Mouse (Mus musculus): ENCODE results near the gene Pnma5. TPM values are rescaled to one million over a fixed set of nuclear protein-coding genes. Genes with fewer than 3 reads are reported as not detected.

The Pnma5 gene
- polyA plus RNA-seq, 1 experiment from 2014 or later: not detected

- peaks cover 0 to 2% of the 10 kb centered on the region in 2 experiments; a peak in 1 of 4 replicates for H3K4me1 ChIP-seq (ENCODE audit: control insufficient read depth in 2 of 2, insufficient read depth in 2 of 2, low read length in 2 of 2)
- ATAC-seq (ENCODE audit: insufficient number of reproducible peaks, insufficient read depth, low FRiP score, low read depth): peak; percentile 77; the same call in 1 of the 2 replicates
- 20% methylated on average over 14 of the region's 14 CpGs for WGBS
- H3K36me3 ChIP-seq (ENCODE audit: control insufficient read depth, insufficient read depth, low read length): no peaks in the 10 kb centered on the region
- H3K27me3 ChIP-seq (ENCODE audit: control insufficient read depth, insufficient read depth, low read length): no peaks in the 10 kb centered on the region
- H3K4me2 ChIP-seq (ENCODE audit: low read length): peak overlapping the region; percentile 37
- no peak overlapping the region for H3K27ac ChIP-seq (replicated peaks in 1 of 2; ENCODE audit: control insufficient read depth in 1 of 2, insufficient read depth in 1 of 2, low read depth in 2 of 2, low read length in 2 of 2)
- no peak overlapping the region for H3K4me3 ChIP-seq (ENCODE audit: control insufficient read depth in 1 of 2, insufficient read depth in 1 of 2, low read depth in 1 of 2, low read length in 2 of 2)
- no peaks in the 10 kb centered on the region for H3K9me3 ChIP-seq (ENCODE audit: control insufficient read depth, low read length)
- H3K9ac ChIP-seq (ENCODE audit: low read length): no peak overlapping the region
Measured at GRCm38 (mm10) chrX:73053860-73054563, 17.1 kb upstream of the Pnma5 start.

- H3K27ac ChIP-seq (replicated peaks in 1 of 2; ENCODE audit: control insufficient read depth in 1 of 2, insufficient read depth in 1 of 2, low read depth in 2 of 2, low read length in 2 of 2): no peak overlapping the region
- H3K4me2 ChIP-seq (ENCODE audit: low read length): no peak overlapping the region
- H3K4me3 ChIP-seq (ENCODE audit: control insufficient read depth in 1 of 2, insufficient read depth in 1 of 2, low read depth in 1 of 2, low read length in 2 of 2): no peak overlapping the region
- no peak for ATAC-seq (ENCODE audit: insufficient number of reproducible peaks, insufficient read depth, low FRiP score, low read depth)
- H3K4me1 ChIP-seq (ENCODE audit: control insufficient read depth in 2 of 2, insufficient read depth in 2 of 2, low read length in 2 of 2): no peaks in the 10 kb centered on the region
- no peaks in the 10 kb centered on the region for H3K9me3 ChIP-seq (ENCODE audit: control insufficient read depth, low read length)
- H3K27me3 ChIP-seq (ENCODE audit: control insufficient read depth, insufficient read depth, low read length): no peaks in the 10 kb centered on the region; the same call in 1 of the 2 replicates
- 70% methylated on average over 12 of the region's 12 CpGs for WGBS
- no peaks in the 10 kb centered on the region for H3K36me3 ChIP-seq (ENCODE audit: control insufficient read depth, insufficient read depth, low read length)
- no peak overlapping the region for H3K9ac ChIP-seq (ENCODE audit: low read length)
Measured at GRCm38 (mm10) chrX:73039666-73040065, 2.8 kb upstream of the Pnma5 start.

- no peak for ATAC-seq (ENCODE audit: insufficient number of reproducible peaks, insufficient read depth, low FRiP score, low read depth)
- 79% methylated on average over 8 of the region's 8 CpGs for WGBS
Measured at GRCm38 (mm10) chrX:73038831-73039230, 1.9 kb upstream of the Pnma5 start.

GRCm38 (mm10) chrX:73012846-73013245 lies 24.1 kb downstream of the Pnma5 start:
- 56% methylated on average over 4 of the region's 4 CpGs for WGBS
- ATAC-seq (ENCODE audit: insufficient number of reproducible peaks, insufficient read depth, low FRiP score, low read depth): no peak
- Histone ChIP-seq H3K36me3 (ENCODE audit: control insufficient read depth, insufficient read depth, low read length) (no peaks in the 10 kb centered on the region), H3K4me3 (ENCODE audit: control insufficient read depth in 1 of 2, insufficient read depth in 1 of 2, low read depth in 1 of 2, low read length in 2 of 2) (no peak overlapping the region), H3K9ac (ENCODE audit: low read length) (no peak overlapping the region), H3K4me2 (ENCODE audit: low read length) (no peak overlapping the region), H3K27me3 (ENCODE audit: control insufficient read depth, insufficient read depth, low read length) (no peaks in the 10 kb centered on the region), H3K9me3 (ENCODE audit: control insufficient read depth, low read length) (no peaks in the 10 kb centered on the region), H3K27ac (replicated peaks in 1 of 2; ENCODE audit: control insufficient read depth in 1 of 2, insufficient read depth in 1 of 2, low read depth in 2 of 2, low read length in 2 of 2) (no peak overlapping the region), H3K4me1 (ENCODE audit: control insufficient read depth in 2 of 2, insufficient read depth in 2 of 2, low read length in 2 of 2) (no peaks in the 10 kb centered on the region)

More at GRCm38 (mm10) chrX:73038831-73039230, 1.9 kb upstream of the Pnma5 start:
- no peak overlapping the region for H3K27ac ChIP-seq (replicated peaks in 1 of 2; ENCODE audit: control insufficient read depth in 1 of 2, insufficient read depth in 1 of 2, low read depth in 2 of 2, low read length in 2 of 2)
- no peak overlapping the region for H3K4me2 ChIP-seq (ENCODE audit: low read length)
- no peaks in the 10 kb centered on the region; the same call in 1 of the 2 replicates for H3K27me3 ChIP-seq (ENCODE audit: control insufficient read depth, insufficient read depth, low read length)
- no peak overlapping the region for H3K9ac ChIP-seq (ENCODE audit: low read length)
- H3K4me3 ChIP-seq (ENCODE audit: control insufficient read depth in 1 of 2, insufficient read depth in 1 of 2, low read depth in 1 of 2, low read length in 2 of 2): no peak overlapping the region
- no peaks in the 10 kb centered on the region for H3K9me3 ChIP-seq (ENCODE audit: control insufficient read depth, low read length)
- H3K4me1 ChIP-seq (ENCODE audit: control insufficient read depth in 2 of 2, insufficient read depth in 2 of 2, low read length in 2 of 2): no peaks in the 10 kb centered on the region
- no peaks in the 10 kb centered on the region for H3K36me3 ChIP-seq (ENCODE audit: control insufficient read depth, insufficient read depth, low read length)

GRCm38 (mm10) chrX:73007597-73008479 lies 29.1 kb downstream of the Pnma5 start:
- Histone ChIP-seq H3K4me1 (ENCODE audit: control insufficient read depth in 2 of 2, insufficient read depth in 2 of 2, low read length in 2 of 2) (no peaks in the 10 kb centered on the region), H3K27ac (replicated peaks in 1 of 2; ENCODE audit: control insufficient read depth in 1 of 2, insufficient read depth in 1 of 2, low read depth in 2 of 2, low read length in 2 of 2) (peak overlapping the region; percentile 47 to 76; a peak in 3 of 4 replicates), H3K27me3 (ENCODE audit: control insufficient read depth, insufficient read depth, low read length) (no peaks in the 10 kb centered on the region), H3K36me3 (ENCODE audit: control insufficient read depth, insufficient read depth, low read length) (no peaks in the 10 kb centered on the region), H3K9me3 (ENCODE audit: control insufficient read depth, low read length) (no peaks in the 10 kb centered on the region), H3K4me2 (ENCODE audit: low read length) (peak overlapping the region; percentile 63), H3K9ac (ENCODE audit: low read length) (peak overlapping the region; percentile 61), H3K4me3 (ENCODE audit: control insufficient read depth in 1 of 2, insufficient read depth in 1 of 2, low read depth in 1 of 2, low read length in 2 of 2) (peak overlapping the region; percentile 35 to 56)
- WGBS: 17% methylated on average over 24 of the region's 27 CpGs
- peak; percentile 98 for ATAC-seq (ENCODE audit: insufficient number of reproducible peaks, insufficient read depth, low FRiP score, low read depth)

- Histone ChIP-seq H3K9ac (ENCODE audit: low read length) (no peak overlapping the region), H3K27me3 (ENCODE audit: control insufficient read depth, insufficient read depth, low read length) (no peaks in the 10 kb centered on the region), H3K36me3 (ENCODE audit: control insufficient read depth, insufficient read depth, low read length) (no peaks in the 10 kb centered on the region), H3K4me3 (ENCODE audit: control insufficient read depth in 1 of 2, insufficient read depth in 1 of 2, low read depth in 1 of 2, low read length in 2 of 2) (no peak overlapping the region), H3K4me1 (ENCODE audit: control insufficient read depth in 2 of 2, insufficient read depth in 2 of 2, low read length in 2 of 2) (no peaks in the 10 kb centered on the region), H3K9me3 (ENCODE audit: control insufficient read depth, low read length) (no peaks in the 10 kb centered on the region), H3K27ac (replicated peaks in 1 of 2; ENCODE audit: control insufficient read depth in 1 of 2, insufficient read depth in 1 of 2, low read depth in 2 of 2, low read length in 2 of 2) (no peak overlapping the region), H3K4me2 (ENCODE audit: low read length) (no peak overlapping the region)
- WGBS: 47% methylated on average over 4 of the region's 4 CpGs
- ATAC-seq (ENCODE audit: insufficient number of reproducible peaks, insufficient read depth, low FRiP score, low read depth): no peak
Measured at GRCm38 (mm10) chrX:73005678-73006077, 31.2 kb downstream of the Pnma5 start.

- H3K27ac ChIP-seq (replicated peaks in 1 of 2; ENCODE audit: control insufficient read depth in 1 of 2, insufficient read depth in 1 of 2, low read depth in 2 of 2, low read length in 2 of 2): no peak overlapping the region
- no peaks in the 10 kb centered on the region; the same call in 1 of the 2 replicates for H3K27me3 ChIP-seq (ENCODE audit: control insufficient read depth, insufficient read depth, low read length)
- no peaks in the 10 kb centered on the region for H3K4me1 ChIP-seq (ENCODE audit: control insufficient read depth in 2 of 2, insufficient read depth in 2 of 2, low read length in 2 of 2)
- whole genome bisulfite sequencing: 64% methylated on average over 5 of the region's 5 CpGs
- H3K4me3 ChIP-seq (ENCODE audit: control insufficient read depth in 1 of 2, insufficient read depth in 1 of 2, low read depth in 1 of 2, low read length in 2 of 2): no peak overlapping the region
- no peak overlapping the region for H3K9ac ChIP-seq (ENCODE audit: low read length)
- H3K36me3 ChIP-seq (ENCODE audit: control insufficient read depth, insufficient read depth, low read length): no peaks in the 10 kb centered on the region
- H3K4me2 ChIP-seq (ENCODE audit: low read length): no peak overlapping the region
- no peaks in the 10 kb centered on the region for H3K9me3 ChIP-seq (ENCODE audit: control insufficient read depth, low read length)
- no peak for ATAC-seq (ENCODE audit: insufficient number of reproducible peaks, insufficient read depth, low FRiP score, low read depth)
Measured at GRCm38 (mm10) chrX:73003110-73003509, 33.8 kb downstream of the Pnma5 start.
